Mouse (Mus musculus): ENCODE results near the gene Stard9.

Gene Stard9

DNA sequence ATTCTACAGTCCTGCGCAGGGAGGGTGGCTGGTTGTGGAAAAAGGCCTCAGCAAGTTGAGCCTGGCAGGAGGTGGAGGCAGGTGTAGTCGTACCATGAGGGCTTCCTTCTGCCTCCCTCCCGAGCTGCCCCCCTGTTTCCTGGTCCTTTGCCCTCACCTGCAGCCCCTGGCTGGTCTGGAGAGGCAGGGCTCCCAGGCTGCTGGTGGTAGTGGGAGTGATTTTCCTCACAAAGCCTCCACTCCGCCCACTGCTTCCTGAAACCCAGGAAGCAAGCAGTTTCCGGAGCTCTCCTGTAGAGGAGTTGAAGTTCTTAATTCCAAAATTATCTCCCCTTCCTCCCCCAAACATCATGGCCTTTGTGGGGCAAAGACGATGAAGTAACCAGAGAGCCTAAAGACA is 95.3 kb downstream of the Stard9 start:
- no peak for DNase-seq (ENCODE audit: low read depth, low spot score)

DNA sequence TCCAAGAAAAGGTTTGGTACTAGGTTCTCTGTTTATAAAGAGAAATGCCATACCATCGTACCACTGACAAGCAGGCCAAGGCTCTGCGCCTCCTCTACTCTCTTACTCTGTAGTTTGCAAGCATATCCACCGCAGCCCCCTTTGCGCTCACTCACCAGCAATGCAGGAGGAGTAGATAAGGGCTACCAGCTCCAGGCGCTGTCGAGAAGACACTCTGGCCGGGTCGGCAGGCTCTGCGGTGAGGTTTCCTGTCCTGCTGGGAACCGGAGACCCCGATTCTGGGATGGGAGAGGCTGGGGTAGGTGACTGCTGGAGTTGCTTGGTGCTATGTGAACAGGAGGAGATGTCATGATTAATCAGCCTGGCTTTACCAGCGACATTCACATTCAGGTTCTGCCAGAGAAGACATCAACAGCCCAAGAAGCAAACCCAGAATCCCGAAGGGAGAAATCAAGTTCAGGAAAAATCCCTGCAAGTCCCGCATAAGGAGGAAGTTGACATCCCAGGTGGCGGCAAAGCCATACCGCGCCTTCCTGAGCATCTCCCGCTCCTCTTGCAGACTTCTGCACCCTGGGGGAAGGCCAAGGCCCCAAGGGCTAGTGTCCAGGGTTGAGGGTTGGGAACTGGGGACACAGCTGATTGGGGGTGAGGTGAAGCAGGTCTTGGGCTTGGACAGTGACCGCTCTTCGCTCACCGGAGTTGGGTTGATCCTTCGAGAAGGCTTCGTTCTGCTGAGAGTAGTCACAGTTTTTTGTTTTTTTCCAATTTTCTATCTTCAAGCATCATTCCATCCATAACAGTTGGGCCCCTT is 101.1 kb downstream of the Stard9 start:
- no peak for DNase-seq (ENCODE audit: low read depth, low spot score)

DNA sequence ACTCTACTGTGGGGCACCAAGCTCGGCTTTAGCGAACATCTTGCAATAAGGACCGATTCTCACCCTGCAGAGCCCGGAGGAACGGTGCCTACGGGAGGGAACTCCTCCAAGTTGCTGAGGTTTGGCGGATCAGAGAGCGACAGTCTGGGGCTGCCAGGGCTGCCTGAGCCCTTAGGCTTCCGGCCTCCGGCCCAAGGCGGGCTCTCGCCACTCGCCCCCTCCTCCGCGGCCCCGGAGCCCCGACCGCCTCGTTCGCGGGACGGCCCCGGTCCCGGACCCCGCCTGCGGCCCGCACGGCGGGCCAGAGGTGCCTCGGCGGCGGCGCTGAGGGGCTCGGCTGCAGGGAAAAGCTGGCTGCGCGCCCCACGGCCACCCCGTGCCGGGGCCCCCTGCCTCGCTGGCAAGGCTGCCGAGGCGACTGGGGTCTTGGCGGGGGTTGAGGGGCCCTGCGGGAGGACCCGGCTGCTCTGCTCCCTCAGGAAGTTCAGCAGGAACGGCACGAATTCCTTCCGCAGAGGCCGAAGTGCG is 101.8 kb downstream of the Stard9 start:
- DNase-seq (ENCODE audit: low read depth, low spot score) = no peak

DNA sequence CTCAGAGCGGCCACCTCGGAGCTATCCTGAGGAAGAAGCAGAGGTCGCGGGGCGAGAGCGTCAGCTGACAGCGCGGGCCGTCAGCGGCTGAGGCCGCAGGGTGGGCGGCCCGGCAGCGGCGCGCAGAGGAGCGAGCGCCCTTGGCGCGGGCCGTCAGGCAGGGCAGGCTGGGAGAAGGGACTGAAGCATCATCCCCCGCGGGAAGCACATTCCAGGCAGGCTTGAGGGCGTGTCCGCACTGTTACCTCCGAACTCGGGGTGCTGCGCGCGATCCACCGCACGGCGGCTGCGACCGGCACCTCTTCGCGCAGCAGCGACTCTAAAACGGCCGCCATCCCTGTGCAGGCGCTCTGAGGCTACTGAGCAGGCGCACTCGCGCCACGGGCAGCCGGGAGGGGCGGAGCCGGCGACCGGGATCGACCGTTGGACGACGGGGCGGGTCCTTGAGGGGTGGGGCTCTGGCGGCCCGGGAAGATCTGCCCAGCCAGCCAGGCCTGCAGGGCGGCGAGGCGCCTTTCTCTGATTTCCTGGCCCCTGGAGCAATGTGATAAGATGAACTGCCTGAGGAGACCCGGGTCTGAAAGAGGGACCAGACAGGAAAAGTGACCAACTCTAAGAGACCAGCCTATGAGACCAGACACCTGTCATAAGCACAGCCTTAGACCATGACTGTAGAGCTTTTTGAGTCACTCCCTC is 102.4 kb downstream of the Stard9 start:
- DNase-seq (ENCODE audit: low read depth, low spot score) = peak; percentile 82

DNA sequence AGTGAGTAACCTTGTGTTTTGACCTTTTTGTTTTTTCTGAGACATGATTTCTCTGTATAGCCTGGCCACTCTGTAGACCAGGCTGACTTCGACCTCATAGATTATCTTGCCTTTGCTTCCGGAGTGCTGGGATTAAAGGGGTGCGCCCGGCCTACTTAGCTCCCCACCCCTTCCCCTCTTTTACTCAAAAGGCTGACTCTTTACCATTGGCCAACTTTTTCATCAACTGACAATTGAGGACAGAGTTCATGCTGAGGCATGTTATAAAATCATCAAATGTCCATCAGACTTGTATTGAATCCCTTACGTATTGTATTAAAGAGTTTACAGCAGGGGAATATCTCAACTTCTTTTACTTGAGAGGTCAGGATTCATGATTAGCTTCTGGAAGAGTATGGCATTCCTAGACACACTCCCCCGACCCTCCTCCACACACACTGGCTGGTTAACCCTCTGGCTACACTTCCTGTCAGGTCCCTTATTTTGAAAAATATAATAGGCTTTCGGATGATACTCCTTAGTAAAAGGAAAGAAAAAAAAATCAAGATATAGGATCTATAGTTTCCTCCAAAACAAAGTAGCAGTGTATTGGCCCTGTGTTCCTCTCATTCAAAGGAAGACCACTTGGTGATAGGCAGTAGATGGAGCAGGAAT is 103.1 kb downstream of the Stard9 start:
- no peak for DNase-seq (ENCODE audit: low read depth, low spot score)

DNA sequence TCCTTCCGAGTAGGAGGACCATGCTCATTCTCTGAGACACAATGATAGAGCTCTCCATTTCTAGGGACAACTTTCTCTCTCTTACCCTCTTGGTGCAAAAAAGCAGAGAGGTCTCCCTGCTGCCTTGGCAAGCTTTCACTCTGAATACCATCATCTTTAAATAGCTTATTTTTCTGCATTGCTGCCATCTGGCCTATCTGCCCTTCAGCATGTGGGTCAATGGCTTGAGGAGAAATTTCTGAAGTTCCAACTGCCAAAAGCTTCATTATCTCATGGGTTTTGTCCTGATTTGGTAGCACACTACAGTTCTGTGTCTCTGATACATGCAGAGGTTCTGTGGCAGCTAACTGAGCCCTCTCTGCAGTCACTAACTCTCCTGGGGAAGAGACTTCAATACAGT is 116.6 kb downstream of the Stard9 start:
- no peak for DNase-seq (ENCODE audit: low read depth, low spot score)

DNA sequence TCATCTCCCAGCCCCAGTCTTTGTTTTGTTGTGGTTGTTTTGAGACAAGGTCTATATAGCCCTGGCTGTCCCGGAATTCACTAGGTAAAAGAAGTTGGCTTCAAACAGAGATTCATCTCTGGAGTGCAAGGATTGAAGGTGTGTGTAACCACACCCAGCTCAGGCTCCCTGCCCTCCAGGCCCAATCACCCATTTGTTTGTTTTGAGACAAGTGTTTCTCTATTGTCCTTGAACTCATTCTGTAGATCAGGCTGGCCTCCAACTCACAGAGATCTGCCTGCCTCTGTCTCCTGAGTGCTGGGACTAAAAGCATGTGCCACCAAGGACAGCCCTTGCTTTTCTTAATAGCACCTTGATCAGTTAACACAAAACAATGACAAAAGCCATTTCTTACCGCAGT is 119.1 kb downstream of the Stard9 start:
- DNase-seq (ENCODE audit: low read depth, low spot score) = no peak

DNA sequence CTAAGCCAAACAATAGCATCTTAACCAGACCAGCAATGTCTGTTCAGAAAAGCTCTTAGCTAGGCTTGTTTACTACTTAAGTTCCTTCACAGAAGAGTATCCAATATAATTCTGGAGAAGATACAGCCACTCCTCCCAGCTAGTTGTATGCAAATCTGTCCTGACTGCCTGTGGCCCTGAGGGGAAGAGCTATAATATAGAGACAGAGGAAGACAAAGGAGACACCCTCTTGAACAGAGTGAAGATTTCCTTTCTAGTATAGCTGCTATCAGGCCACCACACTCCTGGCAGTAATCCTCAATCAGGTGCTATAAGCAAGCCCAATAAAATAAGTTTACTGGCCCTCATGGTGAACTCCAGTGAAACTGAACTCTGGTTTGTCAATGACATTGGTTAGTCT is 133.0 kb downstream of the Stard9 start:
- DNase-seq (ENCODE audit: low read depth, low spot score) = no peak

DNA sequence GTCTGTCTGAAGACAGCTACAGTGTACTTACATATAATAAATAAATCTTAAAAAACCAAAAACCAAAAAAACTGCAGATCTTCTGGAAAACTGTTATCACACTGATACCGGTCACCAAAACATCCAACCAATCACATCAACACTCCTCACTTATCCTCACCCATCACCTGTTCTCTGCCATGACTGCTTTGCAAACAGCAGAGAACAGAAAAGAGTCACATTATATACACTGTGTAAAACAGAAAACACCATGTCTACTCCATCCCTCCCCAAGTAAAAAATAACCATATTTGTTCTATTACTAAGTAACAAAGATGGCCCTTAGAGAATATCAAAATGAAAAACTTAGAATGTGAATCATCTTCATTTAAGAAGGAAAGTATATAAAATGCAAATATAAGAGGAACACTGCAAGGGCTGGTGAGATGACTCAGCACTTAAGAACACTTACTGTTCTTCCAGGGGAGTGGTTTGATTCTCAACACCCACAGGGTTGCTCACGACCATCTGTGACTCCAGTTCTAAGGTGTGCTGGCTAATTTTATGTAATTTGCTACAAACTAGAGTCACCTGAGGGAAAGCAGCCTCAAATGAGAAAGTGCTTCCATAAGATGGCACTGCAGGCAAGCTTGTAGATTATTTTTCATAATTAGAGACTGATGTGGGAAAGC is 141.5 kb downstream of the Stard9 start:
- DNase-seq (ENCODE audit: low read depth, low spot score) = no peak
